10 mouse cellular contexts compared by ENCODE assay signal in genomic region chr7:142340269-142340970, GRCm38 (mm10). TPM values are rescaled to one million over a fixed set of nuclear protein-coding genes. Genes with fewer than 3 reads are reported as not detected.
A peak's percentile ranks its signal among the peaks of the same experiment; 100 is the strongest.
DNase-seq lines count a peak whose midpoint lies in the region; ATAC-seq and TF ChIP-seq lines count a peak whose summit lies in the region.
"Had no signal": no experiment of that assay in that cellular context is flagged by ENCODE, and none has a peak within 500 bp of the region (broad histone marks: within the 10 kb centered on the region; RNA-seq: fewer than 3 reads in every experiment).

No protein-coding gene starts in this region.

- no peak overlapping the region for H3K9ac ChIP-seq in liver, embryonic 16.5 days (ENCODE audit: low read depth, low read length)
- 0 out of 2 replicates have a peak overlapping the region, but pooled peaks have one; percentile 8 for H3K9ac ChIP-seq in stomach, postnatal 0 days (ENCODE audit: low read length)
- H3K9ac ChIP-seq in hindbrain, embryonic 16.5 days (ENCODE audit: low read depth, low read length) = no peak overlapping the region

- H3K9me3 ChIP-seq in liver, embryonic 16.5 days (replicated peaks; ENCODE audit: control insufficient read depth, low read length) = no peaks in the 10 kb centered on the region
- no peaks in the 10 kb centered on the region for H3K9me3 ChIP-seq in stomach, postnatal 0 days (ENCODE audit: control insufficient read depth, low read length)
- H3K9me3 ChIP-seq in hindbrain, embryonic 16.5 days (ENCODE audit: control insufficient read depth, low read length) = no peaks in the 10 kb centered on the region

- H3K27me3 ChIP-seq in liver, embryonic 16.5 days (ENCODE audit: control insufficient read depth, insufficient read depth, low read depth, low read length) = no peaks in the 10 kb centered on the region
- no peaks in the 10 kb centered on the region for H3K27me3 ChIP-seq in stomach, postnatal 0 days (ENCODE audit: control insufficient read depth, insufficient read depth, low read length)
- no peaks in the 10 kb centered on the region for H3K27me3 ChIP-seq in hindbrain, embryonic 16.5 days (replicated peaks; ENCODE audit: control insufficient read depth, insufficient read depth, low read length)

- WGBS in liver, embryonic 16.5 days (ENCODE audit: insufficient replicate concordance) = 31% methylated on average over 10 of the region's 10 CpGs
- 65% methylated on average over 10 of the region's 10 CpGs for WGBS in stomach, postnatal 0 days
- WGBS in hindbrain, embryonic 16.5 days = 52% methylated on average over 10 of the region's 10 CpGs

- H3K4me1 ChIP-seq in bone marrow macrophage, adult 2 months (ENCODE audit: control insufficient read depth, insufficient read depth, low read length) = peaks cover 50% of the 10 kb centered on the region
- H3K4me1 ChIP-seq in liver, embryonic 16.5 days (ENCODE audit: control insufficient read depth, low read depth, low read length) = peaks cover 11% of the 10 kb centered on the region
- H3K4me1 ChIP-seq in stomach, postnatal 0 days (replicated peaks; ENCODE audit: control insufficient read depth, insufficient read depth) = no peaks in the 10 kb centered on the region
- H3K4me1 ChIP-seq in hindbrain, embryonic 16.5 days (ENCODE audit: control insufficient read depth, insufficient read depth, low read depth, low read length) = no peaks in the 10 kb centered on the region

- intact Hi-C loops in left cerebral cortex, postnatal 14 days (cut with DNase I) = no loop called here

- TF ChIP-seq EP300 in stomach, postnatal 0 days (optimal IDR thresholded peaks at IDR 0.05) = no peak

- peak; percentile 56 for ATAC-seq in liver, embryonic 16.5 days (ENCODE audit: low read depth)
- no peak for ATAC-seq in stomach, postnatal 0 days (ENCODE audit: low FRiP score, low TSS enrichment)
- ATAC-seq in hindbrain, embryonic 16.5 days = no peak

- no peak overlapping the region for H3K4me2 ChIP-seq in liver, embryonic 16.5 days (ENCODE audit: low read depth, low read length)
- H3K4me2 ChIP-seq in stomach, postnatal 0 days (replicated peaks; ENCODE audit: low read depth) = no peak overlapping the region
- no peak overlapping the region for H3K4me2 ChIP-seq in hindbrain, embryonic 16.5 days (ENCODE audit: low read length)

- peak; percentile 23 to 42 for DNase-seq in left cerebral cortex, postnatal 14 days (ENCODE audit: low spot score in 2 of 2)
- no peak for DNase-seq in left cerebral cortex, adult 8-10 months (ENCODE audit: low spot score in 2 of 2)
- no peak for DNase-seq in stomach, postnatal 0 days (ENCODE audit: low spot score)
- DNase-seq in frontal cortex, postnatal 36 days (ENCODE audit: low spot score in 2 of 2) = no peak
- no peak for DNase-seq in kidney, adult 8-10 months

- TF ChIP-seq CTCF in bone marrow macrophage, adult 2 months (IDR thresholded peaks at IDR 0.05; ENCODE audit: low read depth, low read length) = no peak
- peak; percentile 55 for TF ChIP-seq CTCF in stomach, postnatal 0 days (IDR thresholded peaks at IDR 0.05; ENCODE audit: low read depth)

- H3K27ac ChIP-seq in bone marrow macrophage, adult 2 months (ENCODE audit: insufficient read depth, low read depth, low read length) = peak overlapping the region; percentile 73
- H3K27ac ChIP-seq in liver, embryonic 16.5 days (ENCODE audit: low read length) = no peak overlapping the region
- peak overlapping the region; percentile 75 for H3K27ac ChIP-seq in stomach, postnatal 0 days (replicated peaks)
- no peak overlapping the region for H3K27ac ChIP-seq in hindbrain, embryonic 16.5 days (ENCODE audit: low read depth, low read length)

- H3K4me3 ChIP-seq in bone marrow macrophage, adult 2 months (ENCODE audit: insufficient read depth, low read length) = no peak overlapping the region; the same call in 1 of the 2 replicates
- no peak overlapping the region for H3K4me3 ChIP-seq in liver, embryonic 16.5 days (ENCODE audit: low read depth, low read length)
- H3K4me3 ChIP-seq in stomach, postnatal 0 days (ENCODE audit: low read depth, low read length) = no peak overlapping the region
- no peak overlapping the region for H3K4me3 ChIP-seq in hindbrain, embryonic 16.5 days (ENCODE audit: low read length)

- TF ChIP-seq POLR2A in bone marrow macrophage, adult 2 months (IDR thresholded peaks at IDR 0.05; ENCODE audit: borderline replicate concordance, low read depth, low read length) = no peak

- no peaks in the 10 kb centered on the region for H3K36me3 ChIP-seq in liver, embryonic 16.5 days (ENCODE audit: control insufficient read depth, insufficient read depth)
- H3K36me3 ChIP-seq in stomach, postnatal 0 days (ENCODE audit: control insufficient read depth, insufficient read depth, low read length) = no peaks in the 10 kb centered on the region
- H3K36me3 ChIP-seq in hindbrain, embryonic 16.5 days (ENCODE audit: control insufficient read depth, insufficient read depth, low read length) = no peaks in the 10 kb centered on the region

RNA-seq across cellular contexts. Expression of gene Ifitm10, which starts 33.1 kb away (rescaled TPM):
- total RNA-seq in left cerebral cortex, postnatal 14 days (2021) = 10 to 100 TPM; 22.3 to 24.9 TPM
- total RNA-seq in left cerebral cortex, adult 8-10 months (2022) = 10 to 100 TPM; 30.9 to 34.5 (median 31.7) TPM
- polyA plus RNA-seq in bone marrow macrophage, adult 2 months (2012; ENCODE audit: insufficient read depth, insufficient read length, missing spikeins) = 0.59 TPM in 1 of 2 replicates, not detected in the other
- 1.6 and 2.0 TPM in 2 replicates for polyA plus RNA-seq in liver, embryonic 16.5 days (2015; fragmentation: Nextera tagmentation; extraction: Ambion mirVana)
- 9.9 and 12.0 TPM in 2 replicates for polyA plus RNA-seq in stomach, postnatal 0 days (2015; fragmentation: Nextera tagmentation; extraction: Ambion mirVana)
- polyA plus RNA-seq in hindbrain, embryonic 16.5 days (2015; fragmentation: Nextera tagmentation; extraction: Ambion mirVana) = 13.3 and 14.9 TPM in 2 replicates
- polyA plus RNA-seq: testis, adult 2 months had no signal

RNA-seq across cellular contexts. Expression of gene Krtap5-4, which starts 37.1 kb away (rescaled TPM):
- total RNA-seq in left cerebral cortex, postnatal 14 days (2021) = not detected
- total RNA-seq in left cerebral cortex, adult 8-10 months (2022) = not detected
- polyA plus RNA-seq in bone marrow macrophage, adult 2 months (2012; ENCODE audit: insufficient read depth, insufficient read length, missing spikeins) = not detected in 2 replicates
- not detected in 2 replicates for polyA plus RNA-seq in liver, embryonic 16.5 days (2015; fragmentation: Nextera tagmentation; extraction: Ambion mirVana)
- polyA plus RNA-seq in stomach, postnatal 0 days (2015; fragmentation: Nextera tagmentation; extraction: Ambion mirVana) = not detected in 2 replicates
- not detected in 2 replicates for polyA plus RNA-seq in hindbrain, embryonic 16.5 days (2015; fragmentation: Nextera tagmentation; extraction: Ambion mirVana)
- total RNA-seq: left cerebral cortex, postnatal 25 days had no signal
- polyA plus RNA-seq: testis, adult 2 months had no signal

RNA-seq across cellular contexts. Expression of gene Gm49369, which starts 42.0 kb away (rescaled TPM):
- total RNA-seq in left cerebral cortex, postnatal 14 days (2021) = 1 to 10 TPM; 2.1 to 7.1 TPM
- 10 to 100 TPM in 2 of 4 experiments, 1 to 10 TPM in 1, not detected in 1; 2.2 to 24.0 (median 19.7) TPM for total RNA-seq in left cerebral cortex, adult 8-10 months (2022)
- polyA plus RNA-seq in bone marrow macrophage, adult 2 months (2012; ENCODE audit: insufficient read depth, insufficient read length, missing spikeins) = 1.1 TPM in 1 of 2 replicates, not detected in the other
- 1.4 and 1.8 TPM in 2 replicates for polyA plus RNA-seq in liver, embryonic 16.5 days (2015; fragmentation: Nextera tagmentation; extraction: Ambion mirVana)
- polyA plus RNA-seq in stomach, postnatal 0 days (2015; fragmentation: Nextera tagmentation; extraction: Ambion mirVana) = 0.80 and 0.81 TPM in 2 replicates
- 6.4 TPM in 1 of 2 replicates, not detected in the other for polyA plus RNA-seq in hindbrain, embryonic 16.5 days (2015; fragmentation: Nextera tagmentation; extraction: Ambion mirVana)
- polyA plus RNA-seq: testis, adult 2 months had no signal

RNA-seq across cellular contexts. Expression of gene Krtap5-1, which starts 43.5 kb away (rescaled TPM):
- total RNA-seq in left cerebral cortex, postnatal 14 days (2021) = not detected
- total RNA-seq in left cerebral cortex, adult 8-10 months (2022) = not detected
- not detected in 2 replicates for polyA plus RNA-seq in bone marrow macrophage, adult 2 months (2012; ENCODE audit: insufficient read depth, insufficient read length, missing spikeins)
- not detected in 2 replicates for polyA plus RNA-seq in liver, embryonic 16.5 days (2015; fragmentation: Nextera tagmentation; extraction: Ambion mirVana)
- polyA plus RNA-seq in stomach, postnatal 0 days (2015; fragmentation: Nextera tagmentation; extraction: Ambion mirVana) = not detected in 2 replicates
- not detected in 2 replicates for polyA plus RNA-seq in hindbrain, embryonic 16.5 days (2015; fragmentation: Nextera tagmentation; extraction: Ambion mirVana)
- total RNA-seq: left cerebral cortex, postnatal 25 days had no signal
- polyA plus RNA-seq: testis, adult 2 months had no signal

RNA-seq across cellular contexts. Expression of gene Ctsd, which starts 47.4 kb away (rescaled TPM):
- total RNA-seq in left cerebral cortex, postnatal 14 days (2021) = 100 to 1,000 TPM; 295 to 303 TPM
- 1,000 to 10,000 TPM in 1 of 4 experiments, 100 to 1,000 TPM in 3; 328 to 1,203 (median 591) TPM for total RNA-seq in left cerebral cortex, adult 8-10 months (2022)
- 2,800 and 3,060 TPM in 2 replicates for polyA plus RNA-seq in bone marrow macrophage, adult 2 months (2012; ENCODE audit: insufficient read depth, insufficient read length, missing spikeins)
- 408 and 415 TPM in 2 replicates for polyA plus RNA-seq in liver, embryonic 16.5 days (2015; fragmentation: Nextera tagmentation; extraction: Ambion mirVana)
- 798 and 841 TPM in 2 replicates for polyA plus RNA-seq in stomach, postnatal 0 days (2015; fragmentation: Nextera tagmentation; extraction: Ambion mirVana)
- 356 and 378 TPM in 2 replicates for polyA plus RNA-seq in hindbrain, embryonic 16.5 days (2015; fragmentation: Nextera tagmentation; extraction: Ambion mirVana)

Comparison
In these comparisons a context has a peak if more than half of its experiments do, and no peak if none do; other contexts are left out.
1. DNase-seq: peak in left cerebral cortex, postnatal 14 days (2 of 2); none in left cerebral cortex, adult 8-10 months (0 of 2), stomach, postnatal 0 days (single experiment), frontal cortex, postnatal 36 days (0 of 2) and kidney, adult 8-10 months (0 of 2).
2. H3K27ac ChIP-seq: peak in bone marrow macrophage, adult 2 months (single experiment) and stomach, postnatal 0 days (single experiment); none in liver, embryonic 16.5 days (single experiment) and hindbrain, embryonic 16.5 days (single experiment).